Mouse (Mus musculus) heart, adult 9 months (tissue): Measurements from ENCODE around the gene Fggy.

ENCODE experiments used
- DNase-seq, 2 experiments: peaks; one replicate each; pipeline ENCODE4 v3.0.0; 2022; ENCODE audit warnings: low spot score in 2 of 2

Fggy gene

DNA sequence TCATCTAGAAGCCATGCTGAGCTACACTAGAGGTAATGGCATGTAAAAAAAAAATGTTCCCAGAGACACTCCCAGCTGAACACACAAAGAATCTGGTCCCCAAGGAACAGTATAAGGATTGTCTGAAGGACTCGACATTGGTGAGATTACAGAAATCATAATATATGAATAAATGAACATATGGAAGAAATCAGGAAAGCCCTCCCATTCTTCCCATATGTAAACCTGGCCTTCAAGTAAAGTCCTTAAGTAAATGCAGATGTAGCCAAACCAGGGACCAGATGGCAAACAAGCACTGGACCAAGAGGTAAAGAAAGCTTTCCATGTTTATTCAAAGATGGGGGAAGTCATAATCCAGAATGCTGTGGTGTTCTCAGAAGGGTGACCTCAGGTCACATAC lies 343.5 kb downstream of the Fggy start:
- DNase-seq, result no peak

DNA sequence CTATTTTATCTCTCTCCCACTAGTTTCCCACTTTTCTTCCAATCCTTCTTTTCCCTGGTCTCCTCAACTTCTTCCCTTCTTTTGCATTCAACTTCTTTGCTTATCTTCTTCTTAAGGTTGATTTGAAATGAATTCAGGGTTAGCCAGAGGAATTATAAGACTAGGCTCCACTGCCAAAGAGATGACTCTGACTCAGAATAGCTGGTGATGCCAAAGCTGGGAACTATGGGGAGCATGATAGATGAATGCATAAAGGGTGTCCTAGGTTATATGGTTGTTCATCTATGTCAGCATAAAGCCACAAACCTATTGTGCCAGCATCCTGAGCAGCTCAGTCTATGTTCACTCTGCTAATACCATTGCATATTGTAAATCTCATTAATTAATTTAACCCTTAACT lies 348.8 kb downstream of the Fggy start:
- DNase-seq, result no peak

DNA sequence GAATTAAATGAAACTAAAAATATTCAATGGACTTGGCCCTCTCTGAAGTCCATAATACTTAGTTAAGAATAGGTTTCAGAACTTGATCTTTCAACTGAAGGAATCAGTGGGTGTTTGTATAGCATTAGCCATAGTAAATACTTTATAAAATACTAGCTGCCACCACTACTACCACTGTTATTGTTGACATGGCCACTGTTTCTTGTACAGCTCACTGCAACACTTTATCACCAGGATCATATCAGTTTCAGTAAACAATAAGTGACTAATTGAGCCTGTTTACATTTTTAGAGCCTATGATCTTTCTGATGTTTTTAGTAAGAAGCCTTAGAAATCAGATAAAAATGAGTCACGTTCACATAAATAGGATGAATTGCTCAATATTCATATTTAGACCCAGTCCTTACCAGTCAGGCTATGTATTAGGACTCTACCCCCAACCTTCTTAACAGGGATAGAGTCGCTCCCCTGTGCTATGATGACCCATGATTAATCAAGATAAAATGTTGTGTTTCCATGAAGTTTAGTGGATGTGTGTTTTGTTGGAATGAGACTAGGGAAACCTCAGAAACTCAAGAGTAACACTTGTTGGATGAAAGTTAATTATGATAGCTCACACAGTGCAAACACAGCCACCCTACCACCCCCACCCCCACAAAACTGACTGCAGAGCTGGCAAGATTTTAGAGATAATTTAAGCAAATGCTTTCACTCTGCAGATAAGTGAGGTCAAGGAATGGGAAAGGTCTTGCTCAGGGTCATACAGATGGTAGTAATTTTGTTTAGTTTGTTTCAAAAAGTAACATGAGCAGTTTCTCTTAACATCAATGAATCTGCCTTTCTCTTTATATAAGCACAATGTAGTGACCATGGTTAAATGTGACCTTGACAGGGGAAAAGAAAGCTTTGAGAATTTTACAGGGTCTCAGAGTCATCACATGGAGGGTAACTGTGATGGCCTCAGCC lies 352.7 kb downstream of the Fggy start:
- DNase-seq, result no peak

DNA sequence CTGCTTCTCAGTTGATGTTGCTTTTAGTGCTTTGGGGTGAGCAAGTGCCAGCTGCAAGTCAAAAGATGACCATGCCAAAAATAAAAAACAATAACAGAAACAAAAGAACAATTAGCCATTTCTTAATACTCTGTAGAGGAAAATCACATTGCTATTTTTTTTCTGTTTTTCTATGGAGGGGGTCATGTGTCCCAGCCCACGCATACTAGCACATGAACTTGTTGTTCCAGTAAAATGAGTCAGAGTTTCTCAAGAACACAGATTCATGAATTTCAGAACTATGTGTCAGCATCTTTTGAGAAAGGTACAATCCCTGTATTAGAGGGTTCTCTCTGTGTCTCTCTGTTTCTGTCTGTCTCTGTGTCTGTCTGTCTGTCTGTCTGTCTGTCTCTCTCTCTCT lies 355.7 kb downstream of the Fggy start:
- no peak for DNase-seq

- no peak for DNase-seq
Measured at GRCm38 (mm10) chr4:95915628-95916579, 358.6 kb downstream of the Fggy start.

- DNase-seq, result no peak
Measured at GRCm38 (mm10) chr4:95917703-95918102, 360.4 kb downstream of the Fggy start.

GRCm38 (mm10) chr4:95920448-95920847 lies 363.1 kb downstream of the Fggy start:
- DNase-seq, result no peak

DNA sequence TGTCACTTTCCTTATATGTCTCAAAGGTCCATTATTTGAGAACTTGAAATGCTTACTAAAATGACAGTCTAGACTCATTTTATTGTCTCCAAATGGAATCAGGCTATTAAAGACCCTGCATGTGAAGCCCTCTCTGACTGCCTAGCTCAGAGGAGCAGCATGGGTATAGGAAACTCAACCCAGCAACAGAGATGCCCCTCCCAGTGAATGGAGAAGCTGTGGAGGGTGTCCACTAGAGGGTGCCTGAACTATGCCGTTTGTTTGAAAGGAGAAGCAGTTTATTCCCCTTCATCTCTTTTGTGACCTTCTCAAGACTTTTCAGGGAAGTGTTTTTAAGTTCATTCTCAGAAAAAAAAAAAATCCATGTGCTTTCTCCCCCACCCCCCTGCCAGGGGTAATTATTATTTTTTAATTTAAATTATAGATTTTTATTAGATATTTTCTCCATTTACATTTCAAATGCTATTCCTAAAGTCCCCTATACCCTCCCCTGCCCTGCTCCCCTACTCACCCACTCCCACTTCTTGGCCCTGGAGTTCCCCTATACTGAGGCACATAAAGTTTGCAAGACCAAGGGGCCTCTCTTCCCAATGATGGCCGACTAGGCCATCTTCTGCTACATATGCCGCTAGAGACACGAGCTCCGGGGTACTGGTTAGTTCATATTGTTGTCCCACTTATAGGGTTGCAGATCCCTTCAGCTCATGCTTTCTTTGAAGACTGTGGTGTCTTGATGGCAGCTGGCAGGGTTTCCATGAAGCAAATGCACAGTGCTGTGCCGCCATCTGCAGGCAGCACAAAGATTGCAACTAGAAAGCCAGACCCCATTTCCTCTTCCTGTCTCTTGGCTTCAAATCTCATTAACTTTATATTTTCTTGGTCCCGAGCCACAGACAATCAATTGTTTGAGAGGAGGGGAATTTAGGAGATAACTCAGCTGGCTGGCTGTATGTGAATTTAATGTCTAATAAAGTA lies 367.2 kb downstream of the Fggy start:
- DNase-seq, result peak; percentile 23 to 50

DNA sequence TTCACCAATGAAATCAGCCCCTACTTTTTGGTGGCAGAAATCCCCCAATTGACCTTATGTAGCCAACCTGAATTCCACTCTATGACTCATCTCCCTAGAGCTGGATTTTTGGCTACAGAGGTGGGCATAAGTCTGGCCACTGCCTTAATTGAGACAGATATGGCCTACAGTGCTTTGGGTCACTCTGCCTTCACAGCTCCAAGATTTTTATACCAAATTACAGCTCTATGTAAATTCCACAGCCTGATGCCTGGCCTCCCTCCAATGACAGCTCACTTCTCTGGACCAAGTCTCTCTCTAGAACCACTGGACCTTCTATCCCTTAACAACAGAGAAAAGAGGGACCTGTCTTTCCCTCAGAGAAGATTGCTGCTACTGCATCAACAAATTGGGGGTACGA lies 371.5 kb downstream of the Fggy start:
- no peak for DNase-seq

DNA sequence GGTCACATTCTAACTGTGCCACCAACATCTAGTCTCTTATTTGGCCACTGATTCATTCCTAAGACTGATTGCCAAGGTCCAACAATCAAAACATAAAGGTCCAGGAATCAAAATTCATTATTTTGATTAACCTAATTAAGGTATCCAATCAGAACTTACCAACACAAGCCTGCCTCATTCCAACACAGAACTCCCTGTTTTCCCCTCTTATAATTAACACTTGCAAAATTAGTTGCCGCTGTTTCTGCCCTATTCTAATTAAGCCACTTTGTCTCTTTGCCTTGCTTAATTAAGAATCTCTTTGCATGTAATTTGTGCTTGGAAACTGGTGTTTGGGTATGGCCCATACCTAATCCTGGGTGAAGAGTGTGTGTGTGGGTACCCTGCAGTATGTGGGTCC lies 372.6 kb downstream of the Fggy start:
- no peak for DNase-seq

DNA sequence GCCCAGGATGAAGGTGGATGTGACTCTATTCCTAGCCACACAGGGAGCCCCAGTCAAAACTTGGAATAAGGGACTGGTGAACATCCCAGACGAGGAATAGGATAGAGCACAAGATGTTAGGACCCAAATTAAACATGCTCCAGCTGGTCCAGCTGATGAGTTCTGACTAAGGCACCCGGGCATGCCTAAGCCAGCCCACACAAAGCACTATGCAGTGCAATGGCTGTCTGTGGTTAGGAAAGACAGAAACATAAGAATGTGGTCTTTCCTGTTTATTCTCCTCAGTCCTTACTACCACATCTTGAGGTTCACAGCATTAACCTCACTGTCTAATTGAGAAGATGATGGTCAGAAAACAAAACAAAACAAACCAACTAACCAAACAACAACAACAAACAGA lies 374.0 kb downstream of the Fggy start:
- DNase-seq, result no peak

DNA sequence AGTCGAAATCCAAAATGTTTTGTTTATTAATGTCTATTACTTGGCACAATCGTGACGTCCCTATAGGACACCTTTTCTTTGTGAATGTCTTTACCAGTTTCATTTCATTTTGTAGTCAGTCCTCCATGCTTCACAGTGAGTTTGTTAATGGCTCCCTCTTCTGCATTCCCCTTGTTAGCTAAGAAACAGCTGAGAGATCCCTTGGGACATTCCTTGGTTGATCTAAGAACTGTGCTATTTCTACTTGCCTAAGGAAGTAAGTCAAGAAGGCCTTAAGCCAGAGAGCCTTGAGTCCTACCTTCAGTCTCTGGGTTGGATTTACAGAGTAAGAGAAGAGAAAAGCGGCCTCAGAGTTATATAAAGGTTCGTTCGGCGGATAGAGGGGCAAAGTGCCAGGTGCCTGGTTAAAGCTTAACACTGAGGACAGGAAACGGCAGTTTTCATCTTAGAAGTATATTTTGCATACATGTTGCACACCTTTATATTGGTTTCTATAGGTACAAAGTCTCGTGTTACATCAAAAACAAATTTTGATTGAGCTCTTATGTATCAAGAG lies 376.6 kb downstream of the Fggy start:
- no peak for DNase-seq

DNA sequence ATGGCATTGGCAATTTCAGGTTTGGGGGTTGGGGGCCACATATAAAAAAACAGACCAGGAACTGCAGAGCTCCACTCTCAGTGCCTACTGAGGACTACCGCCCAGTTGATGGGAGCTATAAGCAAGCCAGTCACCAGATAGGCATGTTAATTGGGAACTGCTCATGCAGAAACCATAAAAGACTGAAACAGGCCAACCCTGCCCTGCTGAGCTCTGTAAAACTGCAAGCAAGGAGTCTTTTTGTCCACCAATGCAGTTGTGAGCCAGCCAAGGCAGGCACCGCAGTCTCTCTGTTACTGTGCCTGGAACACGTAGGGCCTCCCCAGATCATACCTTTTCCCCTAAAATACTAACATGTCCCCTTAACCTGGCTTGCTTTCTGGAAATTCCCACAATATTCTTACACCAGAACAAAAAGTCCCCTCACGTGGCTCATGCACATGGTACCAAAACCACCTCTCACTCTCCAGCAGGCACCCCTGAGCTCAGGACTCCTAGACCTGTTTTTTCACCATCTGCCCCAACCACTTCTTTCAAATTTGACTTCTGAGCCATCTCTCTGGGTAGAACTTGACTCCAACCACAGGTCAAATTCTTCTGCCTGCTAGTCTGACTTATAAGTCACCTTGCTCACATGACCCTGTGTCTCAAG lies 377.2 kb downstream of the Fggy start:
- no peak for DNase-seq

- no peak for DNase-seq
Measured at GRCm38 (mm10) chr4:95938701-95939100, 381.4 kb downstream of the Fggy start.

GRCm38 (mm10) chr4:95947896-95948295 lies 390.6 kb downstream of the Fggy start:
- no peak for DNase-seq

DNA sequence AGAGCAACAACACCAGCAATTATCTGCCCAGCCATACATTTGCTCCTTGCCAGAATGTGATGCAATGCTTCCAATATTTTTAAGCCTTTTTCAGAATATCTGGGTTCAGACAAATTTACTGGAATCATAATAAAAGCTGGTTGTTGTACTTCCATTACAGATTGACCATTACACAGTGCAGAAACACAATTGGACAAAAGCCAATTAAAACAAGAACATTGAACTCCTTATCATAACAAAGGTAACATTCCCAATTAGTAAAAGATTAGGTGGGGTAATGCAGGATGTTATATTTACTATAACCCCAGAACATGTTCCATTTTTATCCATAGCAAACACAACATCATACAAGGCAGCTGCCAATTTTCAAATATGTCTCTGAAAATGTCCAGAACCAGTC lies 396.0 kb downstream of the Fggy start:
- DNase-seq, result no peak

- DNase-seq, result peak; percentile 82 to 83
Measured at GRCm38 (mm10) chr4:95966928-95967724, 409.8 kb downstream of the Fggy start, which contains the start of gene Hook1. TSS of gene Hook1 (plus strand) at chr4:95967240.
